Mouse (Mus musculus): ENCODE measurements at regions not wholly inside any gene's neighbourhood (a gene's known extent, or its start where the extent isn't known, plus 50 kb on each side); places are given as distances from the start of the nearest gene placed in this dataset.

DNA sequence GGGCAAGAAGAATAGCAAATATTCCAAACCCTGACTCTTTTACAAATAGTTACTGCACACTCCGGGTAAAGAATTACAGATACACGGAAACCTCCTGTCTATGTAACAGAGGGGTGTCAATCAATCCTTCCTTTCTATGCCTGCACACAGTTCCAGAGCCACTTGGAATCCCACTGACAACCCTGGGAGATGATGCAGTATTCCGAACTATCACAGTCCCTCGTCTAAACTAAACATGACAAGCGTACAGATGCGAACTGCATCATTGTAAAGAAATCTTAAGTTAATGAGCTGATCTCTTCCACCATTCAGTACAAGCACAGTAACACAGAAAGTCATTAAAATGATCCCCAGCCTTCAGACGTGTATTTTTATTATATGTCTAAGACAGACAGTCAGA lies 286.4 kb downstream of the Ptbp2 start:
- TF ChIP-seq CTCF (conservative IDR thresholded peaks at IDR 0.05; ENCODE audit: low read length) (no peak), NANOG (IDR thresholded peaks at IDR 0.05; ENCODE audit: borderline replicate concordance, low read length) (no peak)

All from E14TG2a.4 (cell line).